Mouse (Mus musculus): ENCODE measurements around the gene Zswim5.
"Not testable (repeated sequence)": the region's sequence is repeated elsewhere in the genome, so short reads cannot be mapped to it uniquely, and the experiment has no call there.

Gene Zswim5

GRCm38 (mm10) chr4:116876995-116877728, at the start of gene Zswim5:
TSS of gene Zswim5 (plus strand) at chr4:116877376.
- DNase-seq (ENCODE audit: low read depth): no peak

DNA sequence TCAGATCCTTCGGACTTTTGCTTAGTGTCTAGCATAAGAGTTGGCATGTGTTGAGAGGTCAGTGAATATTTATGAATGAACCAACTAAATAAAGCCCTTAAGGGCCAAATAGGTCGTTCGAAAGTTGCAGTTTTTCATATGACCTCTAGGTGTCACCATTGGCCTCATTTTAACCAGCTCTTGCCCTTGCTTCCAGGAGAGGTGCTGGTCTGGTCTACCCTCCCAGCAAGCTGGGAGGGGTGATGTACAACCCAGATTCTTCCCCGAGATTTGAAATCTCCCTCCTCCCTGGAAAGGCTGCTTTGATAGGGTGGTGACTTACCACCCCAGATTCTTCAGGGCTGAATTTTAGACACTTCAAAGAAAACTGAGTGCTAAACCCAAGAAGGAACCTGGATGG, 49.4 kb upstream of the Zswim5 start:
- DNase-seq (ENCODE audit: low read depth): no peak

DNA sequence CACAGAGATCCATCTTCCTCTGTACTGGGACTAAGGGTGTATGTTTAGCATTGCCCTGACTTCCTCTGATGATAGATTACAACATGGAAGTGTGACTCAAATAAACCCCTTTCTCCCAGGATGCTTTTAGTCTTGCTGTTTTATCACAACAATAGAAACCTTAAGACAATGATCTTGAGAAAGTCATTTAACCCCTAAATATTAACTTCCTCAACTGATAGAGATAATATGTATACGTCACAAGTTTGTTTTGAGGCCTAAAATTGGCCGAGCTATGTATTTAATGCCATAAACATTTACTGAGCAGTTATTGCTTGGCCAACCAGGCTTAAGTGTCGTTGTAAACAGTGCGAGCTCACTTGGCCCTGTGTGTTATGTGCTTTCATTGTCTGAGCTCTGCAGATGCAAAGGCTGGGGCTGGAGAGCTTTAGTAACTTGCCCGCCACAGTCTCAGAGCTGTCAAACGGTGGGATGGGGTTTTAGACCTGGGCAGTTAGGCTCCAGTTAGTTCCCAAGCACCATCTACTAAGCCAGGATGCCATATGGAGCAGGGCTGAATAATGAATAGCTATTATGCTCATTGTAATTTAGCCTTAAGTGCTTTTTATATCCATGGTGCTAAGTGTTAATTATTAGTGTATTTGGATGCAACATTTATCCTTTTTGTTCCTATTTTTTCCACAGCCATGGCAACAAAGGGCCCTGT, 47.7 kb upstream of the Zswim5 start:
- DNase-seq (ENCODE audit: low read depth): no peak

DNA sequence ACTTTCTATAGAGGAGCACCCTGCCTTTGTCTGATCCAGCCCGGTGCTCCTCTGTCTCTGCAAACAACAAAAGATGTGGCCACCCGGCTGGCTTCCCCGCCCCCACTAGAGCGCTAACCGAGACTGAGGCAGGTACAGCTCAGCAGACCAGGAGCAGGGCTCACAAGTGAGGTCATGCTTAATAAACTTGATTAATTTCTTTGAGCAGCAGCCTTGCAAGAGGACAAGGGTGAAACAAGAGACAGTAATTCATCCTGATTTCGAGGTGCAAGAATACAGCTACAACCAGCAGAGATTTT, 47.2 kb upstream of the Zswim5 start:
- DNase-seq (ENCODE audit: low read depth): no peak

DNA sequence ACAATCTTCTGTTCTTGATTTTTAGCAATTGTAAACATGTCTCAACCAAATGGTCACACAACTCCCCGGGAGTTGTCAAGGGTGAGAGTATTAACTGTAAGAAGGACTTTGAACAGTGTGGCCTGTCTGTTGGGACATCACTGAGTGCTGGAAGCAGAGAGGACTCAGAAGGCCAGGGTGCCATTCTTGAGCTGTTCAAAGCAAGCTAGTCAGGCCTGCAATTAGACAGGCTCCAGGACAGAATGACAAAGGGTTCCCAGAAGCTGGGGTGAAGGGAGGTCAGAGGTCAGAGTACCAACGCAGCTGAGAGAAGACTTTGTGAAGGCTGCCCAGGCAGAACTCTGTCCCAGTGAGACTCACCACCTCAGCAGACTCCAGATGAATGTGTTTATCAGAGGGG, 38.2 kb upstream of the Zswim5 start:
- DNase-seq (ENCODE audit: low read depth): no peak

DNA sequence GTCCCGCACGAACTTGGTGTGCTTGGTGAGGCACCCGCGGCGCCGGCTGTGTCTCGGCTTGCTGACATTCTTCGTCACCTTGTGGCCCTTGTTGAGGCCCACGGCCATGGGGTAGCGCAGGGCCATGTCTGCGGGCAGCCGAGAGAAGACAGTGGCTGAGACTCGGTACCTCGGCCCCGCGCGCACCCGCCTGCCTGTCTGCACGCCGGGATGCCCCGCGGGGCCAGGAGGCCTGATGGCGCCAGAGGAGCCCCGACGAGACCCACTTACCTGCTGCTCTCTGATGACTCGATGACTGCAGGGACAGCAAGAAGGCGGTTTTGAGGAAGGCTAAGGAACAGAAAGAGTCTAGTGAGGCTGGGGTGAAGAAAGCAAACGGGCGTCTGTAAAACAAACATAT, 37.1 kb upstream of the Zswim5 start:
- not testable (repeated sequence) for DNase-seq (ENCODE audit: low read depth)

- no peak for DNase-seq (ENCODE audit: low read depth)
Observed at GRCm38 (mm10) chr4:116840841-116841240, 36.3 kb upstream of the Zswim5 start.

DNA sequence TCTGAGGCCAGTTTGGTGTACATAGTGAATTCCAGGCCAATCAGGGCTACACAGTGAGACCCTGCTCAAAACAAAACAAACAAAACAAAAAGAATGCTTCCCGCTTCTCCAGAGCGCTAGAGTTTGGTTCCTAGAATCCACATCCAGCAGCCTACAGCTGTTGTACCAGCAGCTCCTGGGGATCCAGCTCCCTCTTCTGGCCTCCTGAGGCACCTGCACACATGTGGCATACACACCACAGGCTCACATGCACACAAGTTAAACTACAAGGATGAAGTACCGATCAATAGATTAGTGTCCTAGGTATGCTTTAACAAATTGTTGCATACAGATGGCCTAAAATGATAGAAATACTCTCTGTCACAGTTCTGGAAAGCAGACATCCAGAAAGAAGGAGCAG, 32.9 kb upstream of the Zswim5 start:
- no peak for DNase-seq (ENCODE audit: low read depth)

DNA sequence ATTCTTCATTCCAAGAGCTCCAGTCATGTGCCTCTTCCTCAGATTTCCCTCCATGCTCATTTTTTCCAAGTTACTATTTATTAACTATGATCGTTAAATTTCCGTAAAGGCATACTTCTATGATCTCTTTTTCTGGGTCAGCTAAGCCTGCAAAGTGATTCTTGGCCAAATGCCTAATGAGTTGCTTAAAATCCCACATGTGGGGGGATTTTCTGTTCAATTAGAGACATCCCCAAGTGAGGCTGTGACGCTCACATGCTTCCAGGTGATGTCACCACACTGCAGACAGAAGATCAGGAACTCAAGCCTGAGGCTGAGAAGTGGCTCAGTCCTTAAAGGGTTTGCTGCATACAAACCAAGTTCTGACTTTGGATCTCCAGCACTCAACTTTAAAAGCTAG, 27.3 kb upstream of the Zswim5 start:
- no peak for DNase-seq (ENCODE audit: low read depth)

GRCm38 (mm10) chr4:116854286-116854685, 22.9 kb upstream of the Zswim5 start:
- DNase-seq (ENCODE audit: low read depth): no peak

DNA sequence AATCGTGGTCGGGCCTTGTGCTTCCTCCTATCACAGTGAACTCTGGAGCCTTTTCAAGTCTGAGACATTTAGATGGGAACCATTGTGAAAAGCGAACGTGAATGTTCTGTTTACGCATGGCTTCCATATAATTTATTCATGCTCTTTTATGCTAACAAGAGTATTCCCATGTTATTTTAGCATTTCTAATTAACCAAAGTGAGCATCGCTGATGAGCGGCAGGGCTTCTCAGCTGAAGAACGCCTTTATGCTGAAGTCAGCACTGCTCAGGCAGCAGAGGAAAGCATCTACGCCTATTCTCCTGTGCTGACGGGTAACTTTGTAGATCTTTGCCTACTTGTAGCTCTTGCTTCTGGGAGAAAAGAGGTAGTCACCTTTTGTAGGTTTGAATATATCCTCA, 20.0 kb upstream of the Zswim5 start:
- no peak for DNase-seq (ENCODE audit: low read depth)

- DNase-seq (ENCODE audit: low read depth): no peak
Observed at GRCm38 (mm10) chr4:116859711-116860110, 17.5 kb upstream of the Zswim5 start.

DNA sequence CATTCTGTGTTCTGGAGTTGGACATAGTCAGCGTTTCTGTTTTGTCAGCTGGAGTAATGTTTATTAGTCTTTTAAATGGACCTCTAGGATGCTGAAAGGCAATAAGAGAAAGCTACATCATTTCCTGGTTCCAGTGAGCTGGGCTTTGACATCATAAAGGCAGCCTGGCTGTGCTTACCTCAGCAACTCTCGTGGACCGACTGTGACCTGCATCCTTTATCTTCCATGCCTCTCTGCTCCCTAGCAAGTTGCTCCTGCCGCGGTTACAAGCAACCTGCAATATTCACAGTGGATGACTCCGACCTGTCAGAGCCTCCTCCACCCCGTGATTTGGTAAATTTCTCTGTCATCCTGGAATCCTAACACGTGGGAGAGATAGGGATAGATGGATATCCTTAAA, 15.2 kb upstream of the Zswim5 start:
- no peak for DNase-seq (ENCODE audit: low read depth)

DNA sequence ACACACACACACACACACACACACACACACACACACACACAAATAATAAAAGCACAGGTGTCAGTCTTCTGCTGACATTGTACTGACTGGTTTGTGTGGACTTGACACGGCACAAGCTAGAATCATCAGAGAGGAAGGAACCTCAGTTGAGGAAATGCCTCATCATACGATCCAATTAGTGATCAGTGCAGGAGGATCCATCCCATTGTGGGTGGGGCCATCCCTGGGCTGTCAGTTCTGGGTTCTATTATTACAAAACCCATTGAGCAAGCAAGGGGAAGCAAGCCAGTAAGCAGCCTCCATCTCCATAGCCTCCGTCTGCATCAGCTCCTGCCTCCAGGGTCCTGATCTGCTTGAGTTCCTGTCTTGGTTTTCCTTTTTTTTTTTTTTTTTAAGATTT, 7.3 kb upstream of the Zswim5 start:
- DNase-seq (ENCODE audit: low read depth): no peak

DNA sequence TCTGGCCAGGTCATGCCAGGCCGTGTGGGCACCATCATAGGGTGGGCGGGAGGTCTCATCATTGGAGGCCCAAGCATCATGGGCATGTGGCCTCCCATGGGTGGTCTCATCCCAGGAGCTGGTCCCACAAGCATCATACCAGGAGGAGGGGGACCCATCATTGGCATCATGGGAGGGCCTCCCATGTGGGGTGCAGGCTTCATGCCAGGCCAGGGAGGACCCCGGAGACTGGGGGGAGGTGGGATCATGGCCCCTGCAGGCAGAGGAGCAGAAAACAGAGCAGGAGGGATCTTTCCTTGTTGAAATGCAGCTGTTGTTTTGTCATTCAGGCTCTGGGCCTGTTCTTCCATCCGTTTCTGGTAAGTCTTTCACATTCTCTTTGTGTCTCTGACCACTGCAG, 2.6 kb upstream of the Zswim5 start:
- DNase-seq (ENCODE audit: low read depth): no peak

DNA sequence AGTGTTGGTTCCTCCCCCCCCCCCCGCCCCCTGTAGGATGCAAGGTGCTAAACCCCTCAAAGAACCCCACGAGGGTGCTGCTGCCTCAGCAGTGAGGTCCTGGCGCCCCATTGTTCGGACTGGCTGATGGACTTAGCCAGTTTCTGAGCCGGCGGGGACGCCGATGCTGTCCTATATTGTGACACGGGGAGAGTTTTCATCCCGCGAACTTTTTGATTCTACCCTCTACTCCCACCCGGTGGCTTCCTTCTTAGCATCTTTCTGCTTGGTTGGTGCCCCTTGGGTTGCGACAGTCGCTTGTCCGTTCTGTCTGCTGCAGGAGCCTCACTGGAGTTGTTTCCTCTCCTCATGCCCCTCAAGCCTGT, 564 bp upstream of the Zswim5 start:
- no peak for DNase-seq (ENCODE audit: low read depth)

GRCm38 (mm10) chr4:116877729-116878321, 649 bp downstream of the Zswim5 start:
- no peak for DNase-seq (ENCODE audit: low read depth)

- no peak for DNase-seq (ENCODE audit: low read depth)
Observed at GRCm38 (mm10) chr4:116878491-116878890, 1.3 kb downstream of the Zswim5 start.

GRCm38 (mm10) chr4:116882679-116883078, 5.5 kb downstream of the Zswim5 start:
- DNase-seq (ENCODE audit: low read depth): no peak

- DNase-seq (ENCODE audit: low read depth): no peak
Observed at GRCm38 (mm10) chr4:116894200-116895080, 17.3 kb downstream of the Zswim5 start.

GRCm38 (mm10) chr4:116910489-116911181, 33.5 kb downstream of the Zswim5 start:
- DNase-seq (ENCODE audit: low read depth): no peak

DNA sequence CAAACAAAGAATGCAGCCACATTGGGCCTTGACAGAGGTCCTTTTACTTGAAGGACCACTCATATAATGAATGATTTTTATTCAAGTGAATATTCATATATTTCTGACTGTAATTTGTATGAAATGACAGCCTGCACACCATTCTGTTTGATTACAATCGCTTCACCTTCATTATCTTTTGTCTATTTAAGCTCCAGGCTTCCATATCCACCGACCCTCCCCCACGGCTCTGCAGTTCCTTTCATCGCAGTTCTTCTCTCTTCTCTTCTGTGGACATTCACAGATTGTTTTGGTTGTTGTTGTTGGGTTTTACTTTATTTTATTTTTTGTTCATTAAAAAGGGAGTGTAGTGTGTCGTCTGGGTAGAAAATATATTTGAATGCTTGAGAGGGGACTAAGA, 34.0 kb downstream of the Zswim5 start:
- no peak for DNase-seq (ENCODE audit: low read depth)
